ENCODE assay signal across 18 mouse cellular contexts in the genomic region with DNA sequence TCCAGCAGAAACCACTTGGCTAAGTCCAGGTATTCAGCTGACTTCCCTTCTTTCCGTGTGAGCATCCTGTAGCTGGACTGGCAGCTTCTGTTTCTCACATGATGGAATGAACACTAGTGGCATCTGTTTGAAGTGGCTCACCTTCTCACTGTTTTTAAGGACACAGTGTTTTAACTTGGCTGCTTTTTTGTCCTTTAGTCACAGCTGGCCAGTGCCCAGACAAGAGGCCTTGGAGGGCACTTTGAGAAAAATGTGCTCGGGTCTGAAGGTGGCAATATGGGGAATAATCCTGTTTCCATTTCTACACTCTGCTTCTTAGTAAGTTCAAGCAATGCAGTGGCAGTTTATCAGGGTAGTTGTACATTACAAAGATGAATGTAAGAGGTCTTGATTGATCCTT.
"Had no signal": no experiment of that assay in that cellular context is flagged by ENCODE, and none has a peak within 500 bp of the region (broad histone marks: within the 10 kb centered on the region; RNA-seq: fewer than 3 reads in every experiment).

No protein-coding gene starts in this region.

- H3K27me3 ChIP-seq: limb, embryonic 12.5 days; liver, embryonic 13.5 days; lung, embryonic 15.5 days; megakaryocyte, embryonic 14.5 days; midbrain, embryonic 15.5 days; neural tube, embryonic 13.5 days had no signal

- H3K27ac ChIP-seq: limb, embryonic 12.5 days; liver, embryonic 13.5 days; lung, embryonic 15.5 days; macrophage; midbrain, embryonic 15.5 days; neural tube, embryonic 13.5 days had no signal

- H3K36me3 ChIP-seq: limb, embryonic 12.5 days; liver, embryonic 13.5 days; lung, embryonic 15.5 days; midbrain, embryonic 15.5 days; neural tube, embryonic 13.5 days had no signal

- H3K9ac ChIP-seq: limb, embryonic 12.5 days; liver, embryonic 13.5 days; liver, postnatal 0 days; lung, embryonic 15.5 days; midbrain, embryonic 15.5 days; neural tube, embryonic 13.5 days had no signal

- H3K4me3 ChIP-seq: limb, embryonic 12.5 days; liver, embryonic 13.5 days; lung, embryonic 15.5 days; megakaryocyte, embryonic 14.5 days; midbrain, embryonic 15.5 days; neural tube, embryonic 13.5 days had no signal

- H3K4me1 ChIP-seq: limb, embryonic 12.5 days; liver, embryonic 13.5 days; lung, embryonic 15.5 days; megakaryocyte, embryonic 14.5 days; midbrain, embryonic 15.5 days; neural tube, embryonic 13.5 days had no signal

- ATAC-seq: liver, postnatal 0 days; midbrain, embryonic 15.5 days had no signal

- H3K9me3 ChIP-seq: limb, embryonic 12.5 days; liver, embryonic 13.5 days; lung, embryonic 15.5 days; midbrain, embryonic 15.5 days; neural tube, embryonic 13.5 days had no signal

- H3K4me2 ChIP-seq: limb, embryonic 12.5 days; liver, embryonic 13.5 days; lung, embryonic 15.5 days; midbrain, embryonic 11.5 days; midbrain, embryonic 15.5 days; neural tube, embryonic 13.5 days had no signal

- DNase-seq: kidney, postnatal 14 days; layer of hippocampus, postnatal 36 days; liver; liver, embryonic 13.5 days; liver, postnatal 0 days; lung, postnatal 14 days; retina, postnatal 1 day; right cerebral cortex, postnatal 4 days; spleen, adult 18-20 months; thymus, adult 18-20 months; thymus, postnatal 25 days had no signal
